Comparison of ENCODE assay signal across 19 mouse cellular contexts in genomic region chr6:136900369-136901009, GRCm38 (mm10). TPM values are rescaled to one million over a fixed set of nuclear protein-coding genes. Genes with fewer than 3 reads are reported as not detected.
DNase-seq lines count a peak whose midpoint lies in the region; ATAC-seq and TF ChIP-seq lines count a peak whose summit lies in the region.
"Had no signal": no experiment of that assay in that cellular context is flagged by ENCODE, and none has a peak within 500 bp of the region (broad histone marks: within the 10 kb centered on the region; RNA-seq: fewer than 3 reads in every experiment).

No protein-coding gene starts in this region.

- H3K27ac ChIP-seq in intestine, embryonic 15.5 days, result no peak overlapping the region
- no peak overlapping the region for H3K27ac ChIP-seq in intestine, postnatal 0 days (ENCODE audit: low read depth, low read length)
- peak overlapping the region; percentile 99 for H3K27ac ChIP-seq in embryonic fibroblast, embryonic 13.5 days (ENCODE audit: insufficient read depth, low read length)
- H3K27ac ChIP-seq in kidney, embryonic 15.5 days, result no peak overlapping the region
- H3K27ac ChIP-seq: embryonic facial prominence, embryonic 10.5 days; forebrain, embryonic 12.5 days; hindbrain, embryonic 15.5 days; left cerebral cortex, adult 2 months; midbrain, embryonic 10.5 days had no signal

- peak; percentile 68 for ATAC-seq in intestine, embryonic 15.5 days
- ATAC-seq in intestine, postnatal 0 days, result no peak
- ATAC-seq in G1E (ENCODE audit: extremely low read depth, insufficient number of reproducible peaks, low FRiP score, poor library complexity, severe bottlenecking), result peak; percentile 64
- ATAC-seq in megakaryocyte-erythroid progenitor cell, adult 5-6 weeks (replicated peaks; ENCODE audit: low FRiP score, low TSS enrichment, poor library complexity, severe bottlenecking), result 0 out of 2 replicates have a peak, but pooled peaks have one; percentile 38
- no peak; the same call in 1 of the 2 replicates for ATAC-seq in kidney, embryonic 15.5 days (replicated peaks; ENCODE audit: low FRiP score)

- H3K4me1 ChIP-seq in intestine, embryonic 15.5 days (replicated peaks), result no peaks in the 10 kb centered on the region
- no peaks in the 10 kb centered on the region for H3K4me1 ChIP-seq in intestine, postnatal 0 days (replicated peaks; ENCODE audit: control insufficient read depth, insufficient read depth, low read length)
- peaks cover 3% of the 10 kb centered on the region for H3K4me1 ChIP-seq in G1E (ENCODE audit: insufficient read depth, low read depth, low read length)
- H3K4me1 ChIP-seq in embryonic fibroblast, embryonic 13.5 days (ENCODE audit: control insufficient read depth, insufficient read depth, low read length), result peaks cover 18% of the 10 kb centered on the region
- peaks cover 28% of the 10 kb centered on the region for H3K4me1 ChIP-seq in kidney, embryonic 15.5 days
- H3K4me1 ChIP-seq: embryonic facial prominence, embryonic 10.5 days; forebrain, embryonic 12.5 days; hindbrain, embryonic 15.5 days; midbrain, embryonic 10.5 days had no signal

- DNase-seq in G1E (ENCODE audit: low spot score), result no peak
- no peak for DNase-seq in layer of hippocampus, adult 8-10 months (ENCODE audit: low spot score in 2 of 2)
- DNase-seq in urinary bladder, postnatal 10 days (ENCODE audit: low spot score), result no peak
- DNase-seq: cerebellum, adult 8-10 months; gastrocnemius, postnatal 10 days; kidney, postnatal 4 days; right cerebral cortex, postnatal 4 days had no signal

- no peak overlapping the region for H3K4me2 ChIP-seq in intestine, embryonic 15.5 days (replicated peaks)
- no peak overlapping the region for H3K4me2 ChIP-seq in intestine, postnatal 0 days (replicated peaks; ENCODE audit: low read depth)
- no peak overlapping the region for H3K4me2 ChIP-seq in kidney, embryonic 15.5 days
- H3K4me2 ChIP-seq: forebrain, embryonic 12.5 days; heart, embryonic 15.5 days; hindbrain, embryonic 15.5 days had no signal

- 0 out of 2 replicates have a peak, but pooled peaks have one; percentile 20 for TF ChIP-seq POLR2A in embryonic fibroblast, embryonic 13.5 days (IDR thresholded peaks at IDR 0.05; ENCODE audit: low read depth, low read length)

- no peaks in the 10 kb centered on the region for H3K36me3 ChIP-seq in intestine, embryonic 15.5 days
- no peaks in the 10 kb centered on the region for H3K36me3 ChIP-seq in intestine, postnatal 0 days (ENCODE audit: control insufficient read depth, insufficient read depth)
- no peaks in the 10 kb centered on the region for H3K36me3 ChIP-seq in G1E (replicated peaks)
- no peaks in the 10 kb centered on the region for H3K36me3 ChIP-seq in kidney, embryonic 15.5 days
- H3K36me3 ChIP-seq: embryonic facial prominence, embryonic 10.5 days; forebrain, embryonic 12.5 days; heart, embryonic 15.5 days; hindbrain, embryonic 15.5 days; midbrain, embryonic 10.5 days had no signal

- H3K9ac ChIP-seq in intestine, embryonic 15.5 days, result no peak overlapping the region
- no peak overlapping the region for H3K9ac ChIP-seq in intestine, postnatal 0 days (ENCODE audit: low read depth, low read length)
- H3K9ac ChIP-seq in kidney, embryonic 15.5 days, result no peak overlapping the region
- H3K9ac ChIP-seq: forebrain, embryonic 12.5 days; heart, embryonic 15.5 days; hindbrain, embryonic 15.5 days had no signal

- no peaks in the 10 kb centered on the region for H3K27me3 ChIP-seq in intestine, embryonic 15.5 days (replicated peaks)
- no peaks in the 10 kb centered on the region for H3K27me3 ChIP-seq in intestine, postnatal 0 days (replicated peaks; ENCODE audit: control insufficient read depth, insufficient read depth, low read length)
- H3K27me3 ChIP-seq in G1E (ENCODE audit: insufficient read depth, low read length), result 0 out of 2 replicates have a peak, but pooled peaks cover 4% of the 10 kb centered on the region
- H3K27me3 ChIP-seq in kidney, embryonic 15.5 days, result no peaks in the 10 kb centered on the region
- H3K27me3 ChIP-seq: CH12.LX; forebrain, embryonic 12.5 days; heart, embryonic 15.5 days; hindbrain, embryonic 15.5 days had no signal

- WGBS in intestine, embryonic 15.5 days, result 38% methylated on average over 4 of the region's 4 CpGs
- 24% methylated on average over 4 of the region's 4 CpGs for WGBS in intestine, postnatal 0 days
- WGBS in kidney, embryonic 15.5 days, result 57% methylated on average over 4 of the region's 4 CpGs

- H3K4me3 ChIP-seq in intestine, embryonic 15.5 days (replicated peaks), result no peak overlapping the region
- H3K4me3 ChIP-seq in intestine, postnatal 0 days (ENCODE audit: low read depth, low read length), result no peak overlapping the region
- no peak overlapping the region for H3K4me3 ChIP-seq in G1E (ENCODE audit: low read depth, low read length)
- no peak overlapping the region for H3K4me3 ChIP-seq in embryonic fibroblast, embryonic 13.5 days (ENCODE audit: insufficient read depth, low read length)
- no peak overlapping the region for H3K4me3 ChIP-seq in kidney, embryonic 15.5 days (replicated peaks)
- H3K4me3 ChIP-seq: embryonic facial prominence, embryonic 10.5 days; forebrain, embryonic 12.5 days; heart, embryonic 15.5 days; hindbrain, embryonic 15.5 days; left cerebral cortex, adult 2 months; midbrain, embryonic 10.5 days had no signal

- no peaks in the 10 kb centered on the region for H3K9me3 ChIP-seq in intestine, embryonic 15.5 days
- no peaks in the 10 kb centered on the region for H3K9me3 ChIP-seq in intestine, postnatal 0 days (ENCODE audit: control insufficient read depth)
- H3K9me3 ChIP-seq in G1E (replicated peaks), result no peaks in the 10 kb centered on the region
- no peaks in the 10 kb centered on the region for H3K9me3 ChIP-seq in kidney, embryonic 15.5 days (replicated peaks)
- H3K9me3 ChIP-seq: embryonic facial prominence, embryonic 10.5 days; forebrain, embryonic 12.5 days; heart, embryonic 15.5 days; hindbrain, embryonic 15.5 days; midbrain, embryonic 10.5 days had no signal

- TF ChIP-seq CTCF in intestine, postnatal 0 days (IDR thresholded peaks at IDR 0.05; ENCODE audit: low read depth), result no peak
- no peak for TF ChIP-seq CTCF in G1E (IDR thresholded peaks at IDR 0.05; ENCODE audit: low read depth, low read length)
- TF ChIP-seq CTCF in embryonic fibroblast, embryonic 13.5 days (IDR thresholded peaks at IDR 0.05; ENCODE audit: borderline replicate concordance, insufficient read depth, low read length), result no peak

RNA-seq across cellular contexts. Expression of gene Erp27, which starts 21.5 kb away (rescaled TPM):
- 14.6 and 37.0 TPM in 2 replicates for polyA plus RNA-seq in intestine, embryonic 15.5 days (2015; fragmentation: Nextera tagmentation; extraction: Ambion mirVana)
- polyA plus RNA-seq in intestine, postnatal 0 days (2015; fragmentation: Nextera tagmentation; extraction: Ambion mirVana), result 0.48 and 0.68 TPM in 2 replicates
- total RNA-seq in G1E (2014; fragmentation: Nextera tagmentation) (0.34 TPM in 1 of 2 replicates, not detected in the other), G1E (2017) (0.76 and 0.87 TPM in 2 replicates)
- polyA plus RNA-seq in G1E (2012), result not detected in 2 replicates
- polyA plus RNA-seq in embryonic fibroblast, embryonic 13.5 days (2011; ENCODE audit: insufficient read length, low read depth, missing spikeins), result 1.7 and 1.9 TPM in 2 replicates
- total RNA-seq in megakaryocyte-erythroid progenitor cell, adult 5-6 weeks (2014; fragmentation: Nextera tagmentation), result 1.6 and 2.3 TPM in 2 replicates
- not detected in 2 replicates for total RNA-seq in megakaryocyte-erythroid progenitor cell, adult 5-6 weeks (2017)
- 0.23 and 0.38 TPM in 2 replicates for polyA plus RNA-seq in kidney, embryonic 15.5 days (2015; fragmentation: Nextera tagmentation; extraction: Ambion mirVana)
- under 1 TPM in 2 of 4 experiments, not detected in 2; 0.54 to 0.79 TPM for total RNA-seq in layer of hippocampus, adult 8-10 months (2022)
- polyA plus RNA-seq: embryonic facial prominence, embryonic 10.5 days; forebrain, embryonic 12.5 days; hindbrain, embryonic 15.5 days; midbrain, embryonic 10.5 days had no signal

RNA-seq across cellular contexts. Expression of gene Pde6h, which starts 23.1 kb away (rescaled TPM):
- polyA plus RNA-seq in intestine, embryonic 15.5 days (2015; fragmentation: Nextera tagmentation; extraction: Ambion mirVana), result not detected in 2 replicates
- polyA plus RNA-seq in intestine, postnatal 0 days (2015; fragmentation: Nextera tagmentation; extraction: Ambion mirVana), result 0.44 TPM in 1 of 2 replicates, not detected in the other
- not detected in 2 replicates for total RNA-seq in G1E (2014; fragmentation: Nextera tagmentation)
- total RNA-seq in G1E (2017), result 0.05 and 0.06 TPM in 2 replicates
- not detected in 2 replicates for polyA plus RNA-seq in G1E (2012)
- 1.4 TPM in 1 of 2 replicates, not detected in the other for polyA plus RNA-seq in embryonic fibroblast, embryonic 13.5 days (2011; ENCODE audit: insufficient read length, low read depth, missing spikeins)
- total RNA-seq in megakaryocyte-erythroid progenitor cell, adult 5-6 weeks (2014; fragmentation: Nextera tagmentation), result 3.1 TPM in 1 of 2 replicates, not detected in the other
- total RNA-seq in megakaryocyte-erythroid progenitor cell, adult 5-6 weeks (2017), result not detected in 2 replicates
- 0.26 and 0.40 TPM in 2 replicates for polyA plus RNA-seq in kidney, embryonic 15.5 days (2015; fragmentation: Nextera tagmentation; extraction: Ambion mirVana)
- total RNA-seq in layer of hippocampus, adult 8-10 months (2022), result 1 to 10 TPM in 2 of 4 experiments, under 1 TPM in 2; 0.52 to 2.0 (median 0.88) TPM
- total RNA-seq: gastrocnemius, postnatal 10 days had no signal
- polyA plus RNA-seq: embryonic facial prominence, embryonic 10.5 days; forebrain, embryonic 12.5 days; midbrain, embryonic 10.5 days had no signal

RNA-seq across cellular contexts. Expression of gene Mgp, which starts 24.9 kb away (rescaled TPM):
- 121 and 122 TPM in 2 replicates for polyA plus RNA-seq in intestine, embryonic 15.5 days (2015; fragmentation: Nextera tagmentation; extraction: Ambion mirVana)
- 74.8 and 76.7 TPM in 2 replicates for polyA plus RNA-seq in intestine, postnatal 0 days (2015; fragmentation: Nextera tagmentation; extraction: Ambion mirVana)
- total RNA-seq in G1E (2014; fragmentation: Nextera tagmentation) (not detected in 2 replicates), G1E (2017) (0.16 and 0.41 TPM in 2 replicates)
- polyA plus RNA-seq in G1E (2012), result not detected in 2 replicates
- 2,420 and 2,717 TPM in 2 replicates for polyA plus RNA-seq in embryonic fibroblast, embryonic 13.5 days (2011; ENCODE audit: insufficient read length, low read depth, missing spikeins)
- total RNA-seq in megakaryocyte-erythroid progenitor cell, adult 5-6 weeks (2014; fragmentation: Nextera tagmentation), result not detected in 2 replicates
- not detected in 2 replicates for total RNA-seq in megakaryocyte-erythroid progenitor cell, adult 5-6 weeks (2017)
- 210 and 216 TPM in 2 replicates for polyA plus RNA-seq in kidney, embryonic 15.5 days (2015; fragmentation: Nextera tagmentation; extraction: Ambion mirVana)
- 10 to 100 TPM; 34.6 to 42.2 (median 40.3) TPM for total RNA-seq in layer of hippocampus, adult 8-10 months (2022)
- total RNA-seq: CH12.LX had no signal

RNA-seq across cellular contexts. Expression of gene Arhgdib, which starts 41.2 kb away (rescaled TPM):
- polyA plus RNA-seq in intestine, embryonic 15.5 days (2015; fragmentation: Nextera tagmentation; extraction: Ambion mirVana), result 44.5 and 47.8 TPM in 2 replicates
- 22.2 and 22.6 TPM in 2 replicates for polyA plus RNA-seq in intestine, postnatal 0 days (2015; fragmentation: Nextera tagmentation; extraction: Ambion mirVana)
- total RNA-seq in G1E (2014; fragmentation: Nextera tagmentation) (1,122 and 1,191 TPM in 2 replicates), G1E (2017) (613 and 661 TPM in 2 replicates)
- polyA plus RNA-seq in G1E (2012), result 119 and 124 TPM in 2 replicates
- 221 and 426 TPM in 2 replicates for polyA plus RNA-seq in embryonic fibroblast, embryonic 13.5 days (2011; ENCODE audit: insufficient read length, low read depth, missing spikeins)
- total RNA-seq in megakaryocyte-erythroid progenitor cell, adult 5-6 weeks (2014; fragmentation: Nextera tagmentation), result 207 and 252 TPM in 2 replicates
- 203 and 254 TPM in 2 replicates for total RNA-seq in megakaryocyte-erythroid progenitor cell, adult 5-6 weeks (2017)
- 62.1 and 63.8 TPM in 2 replicates for polyA plus RNA-seq in kidney, embryonic 15.5 days (2015; fragmentation: Nextera tagmentation; extraction: Ambion mirVana)
- 10 to 100 TPM in 3 of 4 experiments, 1 to 10 TPM in 1; 9.9 to 23.4 (median 17.1) TPM for total RNA-seq in layer of hippocampus, adult 8-10 months (2022)

RNA-seq across cellular contexts. Expression of gene Art4, which starts 43.0 kb away (rescaled TPM):
- polyA plus RNA-seq in intestine, embryonic 15.5 days (2015; fragmentation: Nextera tagmentation; extraction: Ambion mirVana), result 4.2 and 4.8 TPM in 2 replicates
- polyA plus RNA-seq in intestine, postnatal 0 days (2015; fragmentation: Nextera tagmentation; extraction: Ambion mirVana), result 0.55 and 0.64 TPM in 2 replicates
- 14.2 and 27.8 TPM in 2 replicates for total RNA-seq in G1E (2014; fragmentation: Nextera tagmentation)
- total RNA-seq in G1E (2017), result 30.5 and 31.7 TPM in 2 replicates
- 1.7 and 1.8 TPM in 2 replicates for polyA plus RNA-seq in G1E (2012)
- polyA plus RNA-seq in embryonic fibroblast, embryonic 13.5 days (2011; ENCODE audit: insufficient read length, low read depth, missing spikeins), result not detected in 2 replicates
- total RNA-seq in megakaryocyte-erythroid progenitor cell, adult 5-6 weeks (2014; fragmentation: Nextera tagmentation), result 9.9 and 10.7 TPM in 2 replicates
- 26.4 and 28.1 TPM in 2 replicates for total RNA-seq in megakaryocyte-erythroid progenitor cell, adult 5-6 weeks (2017)
- polyA plus RNA-seq in kidney, embryonic 15.5 days (2015; fragmentation: Nextera tagmentation; extraction: Ambion mirVana), result 5.2 and 5.9 TPM in 2 replicates
- total RNA-seq in layer of hippocampus, adult 8-10 months (2022), result under 1 TPM in 1 of 4 experiments, not detected in 3; 0.13 TPM
- total RNA-seq: left cerebral cortex, adult 2 months had no signal

Comparison
In these comparisons a context has a peak if more than half of its experiments do, and no peak if none do; other contexts are left out.
1. ATAC-seq: peak in intestine, embryonic 15.5 days (single experiment), G1E (single experiment) and megakaryocyte-erythroid progenitor cell, adult 5-6 weeks (single experiment); none in intestine, postnatal 0 days (single experiment) and kidney, embryonic 15.5 days (single experiment).
2. RNA of gene Mgp, which starts 24.9 kb away (polyA plus RNA-seq): 2,420 to 2,717 TPM in embryonic fibroblast, embryonic 13.5 days, 210 to 216 TPM in kidney, embryonic 15.5 days, 121 to 122 TPM in intestine, embryonic 15.5 days and 74.8 to 76.7 TPM in intestine, postnatal 0 days; not detected in G1E; every median in the first group is over 10 times any median in the second.